Mouse (Mus musculus) spleen, postnatal 4 days (tissue): ENCODE measurements around the gene Zfand3.
A peak's percentile ranks its signal among the peaks of the same experiment; 100 is the strongest.

ENCODE experiments used
- DNase-seq, 2 experiments: peaks; one replicate each; pipeline ENCODE4 v3.0.0; 2022; ENCODE audit warnings: low spot score in 2 of 2

Zfand3 gene

GRCm38 (mm10) chr17:30004203-30005102 lies at the start of gene Zfand3:
Zfand3 (plus strand) TSS chr17:30004733.
- peak; percentile 90 to 95 for DNase-seq

GRCm38 (mm10) chr17:29955880-29956279 lies 48.7 kb upstream of the Zfand3 start:
- no peak for DNase-seq

GRCm38 (mm10) chr17:29963730-29964259 lies 40.7 kb upstream of the Zfand3 start:
- DNase-seq: peak in 1 of 2 experiments; percentile 67

GRCm38 (mm10) chr17:29965506-29965905 lies 39.0 kb upstream of the Zfand3 start:
- DNase-seq: no peak

- DNase-seq: no peak
Observed at GRCm38 (mm10) chr17:29970037-29970555, 34.4 kb upstream of the Zfand3 start, which contains the start of gene Mdga1. Mdga1 (minus strand) TSS chr17:29970087.

GRCm38 (mm10) chr17:29971761-29972432 lies 32.6 kb upstream of the Zfand3 start:
- DNase-seq: no peak

GRCm38 (mm10) chr17:29973226-29973625 lies 31.3 kb upstream of the Zfand3 start:
- no peak for DNase-seq

- DNase-seq: peak; percentile 66 to 87
Observed at GRCm38 (mm10) chr17:29975731-29976130, 28.8 kb upstream of the Zfand3 start.

- DNase-seq: no peak
Observed at GRCm38 (mm10) chr17:29979020-29979419, 25.5 kb upstream of the Zfand3 start.

- no peak for DNase-seq
Observed at GRCm38 (mm10) chr17:29979841-29980240, 24.7 kb upstream of the Zfand3 start.

GRCm38 (mm10) chr17:29981568-29981967 lies 23.0 kb upstream of the Zfand3 start:
- DNase-seq: no peak

- DNase-seq: no peak
Observed at GRCm38 (mm10) chr17:29983190-29983589, 21.3 kb upstream of the Zfand3 start.

- DNase-seq: no peak
Observed at GRCm38 (mm10) chr17:29984931-29985330, 19.6 kb upstream of the Zfand3 start.

GRCm38 (mm10) chr17:29985534-29985933 lies 19.0 kb upstream of the Zfand3 start:
- no peak for DNase-seq

GRCm38 (mm10) chr17:29988141-29988540 lies 16.4 kb upstream of the Zfand3 start:
- DNase-seq: no peak

- no peak for DNase-seq
Observed at GRCm38 (mm10) chr17:29989653-29990052, 14.9 kb upstream of the Zfand3 start.

GRCm38 (mm10) chr17:29990136-29990535 lies 14.4 kb upstream of the Zfand3 start:
- DNase-seq: no peak

GRCm38 (mm10) chr17:29990845-29991244 lies 13.7 kb upstream of the Zfand3 start:
- no peak for DNase-seq

GRCm38 (mm10) chr17:29993488-29993887 lies 11.0 kb upstream of the Zfand3 start:
- DNase-seq: no peak

- no peak for DNase-seq
Observed at GRCm38 (mm10) chr17:29994011-29994410, 10.5 kb upstream of the Zfand3 start.

- no peak for DNase-seq
Observed at GRCm38 (mm10) chr17:29994459-29994858, 10.1 kb upstream of the Zfand3 start.

GRCm38 (mm10) chr17:29995986-29996385 lies 8.5 kb upstream of the Zfand3 start:
- DNase-seq: no peak
